Mouse (Mus musculus): ENCODE measurements around the gene Tnrc18. TPM values are rescaled to one million over a fixed set of nuclear protein-coding genes. Genes with fewer than 3 reads are reported as not detected.

Gene Tnrc18
- polyA plus RNA-seq, 1 experiment from 2014 or later: 28.1 TPM

DNA sequence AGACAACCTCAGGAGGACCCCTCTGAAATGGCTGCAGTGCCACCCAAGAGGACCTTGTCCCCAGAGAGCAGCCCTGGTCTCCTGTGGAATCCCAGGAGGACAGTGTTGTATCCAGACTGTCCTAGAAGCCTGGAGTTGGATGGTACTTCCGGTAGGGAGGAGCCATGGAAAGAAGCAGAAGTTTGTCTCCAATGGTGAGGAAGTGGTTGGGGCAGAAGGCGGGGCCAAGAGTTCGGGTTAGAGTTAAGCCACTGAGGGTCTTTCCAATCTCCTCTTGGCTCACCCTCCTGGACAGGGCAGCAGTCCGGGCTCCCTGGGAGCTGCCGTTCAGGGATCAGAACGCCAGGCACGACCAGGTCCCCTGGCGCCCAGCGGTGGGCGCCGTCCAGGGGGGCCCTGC lies 53.2 kb downstream of the Tnrc18 start:
- Histone ChIP-seq H3K9me3 (replicated peaks) (no peaks in the 10 kb centered on the region), H3K9ac (no peak overlapping the region), H3K4me3 (replicated peaks) (no peak overlapping the region), H3K27ac (no peak overlapping the region), H3K36me3 (peaks cover 91% of the 10 kb centered on the region), H3K27me3 (no peaks in the 10 kb centered on the region), H3K4me2 (no peak overlapping the region), H3K4me1 (peaks cover 11% of the 10 kb centered on the region)
- no peak for ATAC-seq (replicated peaks; ENCODE audit: low FRiP score)
- 62% methylated on average over 11 of the region's 11 CpGs for WGBS

DNA sequence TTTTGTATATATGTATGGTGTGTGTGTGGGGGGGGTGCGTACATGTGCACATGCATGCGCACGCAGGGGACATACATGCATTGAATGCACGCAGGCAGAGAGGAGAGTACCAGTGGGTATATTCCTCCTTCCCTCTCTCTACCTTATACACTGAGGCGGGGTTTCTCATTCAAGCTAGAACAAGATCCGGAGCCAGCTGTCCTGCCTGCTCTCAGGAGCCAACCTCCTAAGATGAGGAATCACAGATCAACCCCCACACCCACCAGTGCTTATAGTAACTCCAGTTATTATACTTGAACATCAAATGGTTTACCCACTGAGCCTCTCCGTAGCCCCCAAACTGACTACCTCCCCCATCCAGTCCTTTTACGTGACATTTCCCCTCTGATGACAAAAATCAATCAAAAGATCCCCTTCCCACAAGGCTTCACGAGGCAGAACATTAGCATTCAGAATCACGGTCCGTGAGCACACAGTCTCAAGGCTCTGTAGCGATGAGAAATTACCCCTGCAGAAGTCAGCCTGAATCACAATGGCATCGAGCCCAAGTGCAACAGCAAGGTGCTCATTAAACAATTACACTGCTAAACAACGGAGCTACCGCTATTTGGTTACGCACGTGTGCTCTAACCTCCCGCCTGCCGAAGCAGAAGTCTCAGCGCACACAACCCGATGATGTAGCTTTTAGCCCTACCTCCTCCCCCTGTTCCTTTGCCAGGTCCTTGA lies 55.2 kb downstream of the Tnrc18 start:
- H3K4me3 ChIP-seq (replicated peaks): no peak overlapping the region
- 85% methylated on average over 21 of the region's 21 CpGs for WGBS
- peaks cover 100% of the 10 kb centered on the region for H3K36me3 ChIP-seq
- no peak overlapping the region for H3K9ac ChIP-seq
- ATAC-seq (replicated peaks; ENCODE audit: low FRiP score): no peak
- H3K9me3 ChIP-seq (replicated peaks): no peaks in the 10 kb centered on the region
- H3K4me2 ChIP-seq: no peak overlapping the region
- no peaks in the 10 kb centered on the region for H3K27me3 ChIP-seq
- H3K27ac ChIP-seq: no peak overlapping the region
- H3K4me1 ChIP-seq: no peaks in the 10 kb centered on the region

DNA sequence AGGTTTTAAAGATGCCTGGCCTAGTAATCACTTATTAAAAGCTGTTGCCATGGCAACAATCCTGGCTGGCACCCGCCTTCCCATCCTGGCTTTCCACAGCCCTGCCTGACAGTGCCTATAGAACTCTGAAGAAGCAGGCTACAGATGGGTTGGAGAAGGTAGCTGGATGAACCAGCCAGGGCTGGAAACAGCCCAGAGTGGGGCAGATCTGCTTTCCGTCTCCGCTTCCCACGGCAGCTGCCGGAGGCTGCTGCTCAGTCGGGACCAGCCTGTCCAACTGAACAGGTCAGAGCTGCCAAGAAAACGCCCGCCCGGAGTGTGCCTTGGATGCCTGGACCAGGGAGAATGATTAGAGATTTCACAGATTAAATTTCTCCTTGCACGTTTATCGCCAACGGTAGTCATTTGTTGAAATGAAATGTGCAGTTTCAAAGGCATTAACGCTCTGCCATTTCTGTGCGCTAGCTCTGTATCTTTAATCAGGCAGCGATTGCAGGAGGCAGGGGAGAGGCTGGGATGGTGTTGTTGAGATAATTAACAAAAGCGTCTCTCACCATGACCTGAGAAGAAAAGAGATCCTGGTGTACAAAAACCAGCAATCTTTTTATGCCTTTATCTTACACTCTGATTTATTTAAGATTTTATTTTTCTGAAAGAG lies 56.0 kb downstream of the Tnrc18 start:
- 89% methylated on average over 16 of the region's 16 CpGs for WGBS
- no peak; the same call in 1 of the 2 replicates for ATAC-seq (replicated peaks; ENCODE audit: low FRiP score)
- H3K9me3 ChIP-seq (replicated peaks): no peaks in the 10 kb centered on the region
- H3K27me3 ChIP-seq: no peaks in the 10 kb centered on the region
- no peak overlapping the region for H3K9ac ChIP-seq
- no peak overlapping the region for H3K4me2 ChIP-seq
- H3K4me1 ChIP-seq: no peaks in the 10 kb centered on the region
- H3K27ac ChIP-seq: 0 out of 2 replicates have a peak overlapping the region, but pooled peaks have one; percentile 13
- no peak overlapping the region for H3K4me3 ChIP-seq (replicated peaks)
- H3K36me3 ChIP-seq: peaks cover 100% of the 10 kb centered on the region

DNA sequence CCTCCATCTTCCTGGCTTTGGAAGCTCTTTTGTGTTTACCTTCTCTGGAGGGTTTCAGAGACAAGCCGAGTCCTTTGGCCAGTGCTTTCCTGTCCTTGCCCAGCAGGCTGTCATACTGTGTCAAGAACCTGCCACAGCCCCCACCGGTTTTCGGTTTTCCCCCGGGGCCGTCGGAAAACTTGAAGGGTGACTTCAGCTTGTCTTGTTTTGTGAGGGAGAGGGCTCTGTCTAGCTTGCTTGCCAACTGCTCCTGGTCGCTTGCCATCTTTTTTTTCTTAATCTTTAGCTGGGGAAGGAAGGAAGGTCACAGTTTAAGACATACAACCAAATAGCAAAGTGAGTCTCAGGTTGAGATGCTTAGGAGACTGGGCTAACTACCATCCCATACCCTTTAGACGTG lies 57.7 kb downstream of the Tnrc18 start:
- Histone ChIP-seq H3K27me3 (no peaks in the 10 kb centered on the region), H3K27ac (no peak overlapping the region), H3K4me1 (peaks cover 14% of the 10 kb centered on the region), H3K36me3 (peaks cover 99% of the 10 kb centered on the region), H3K4me3 (replicated peaks) (no peak overlapping the region), H3K9me3 (replicated peaks) (no peaks in the 10 kb centered on the region), H3K4me2 (no peak overlapping the region), H3K9ac (no peak overlapping the region)
- 93% methylated on average over 8 of the region's 8 CpGs for whole genome bisulfite sequencing
- ATAC-seq (replicated peaks; ENCODE audit: low FRiP score): no peak

DNA sequence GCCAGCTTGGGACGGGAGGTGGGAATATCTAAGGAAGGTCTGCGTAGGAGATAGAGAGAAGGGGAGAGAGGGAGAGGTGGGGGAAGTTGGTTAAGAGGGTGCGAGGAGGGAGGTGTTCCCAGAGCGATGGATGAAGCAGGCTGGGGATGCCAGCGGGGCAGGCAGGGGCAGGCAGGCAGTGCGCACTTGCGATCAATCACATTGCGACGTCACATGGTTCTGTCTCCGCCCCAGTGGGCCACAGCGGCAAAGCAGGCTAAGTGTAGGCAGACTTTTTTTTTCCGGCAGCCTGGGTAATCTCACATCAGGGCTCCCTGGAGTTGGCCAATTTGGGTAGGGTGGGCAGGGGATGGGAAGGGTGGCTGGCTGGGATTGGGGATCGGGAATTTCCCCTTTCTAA lies 65.2 kb downstream of the Tnrc18 start:
- Histone ChIP-seq H3K4me3 (replicated peaks) (no peak overlapping the region), H3K27me3 (no peaks in the 10 kb centered on the region), H3K4me2 (no peak overlapping the region), H3K4me1 (peaks cover 30% of the 10 kb centered on the region), H3K9me3 (replicated peaks) (no peaks in the 10 kb centered on the region), H3K36me3 (peaks cover 93% of the 10 kb centered on the region), H3K27ac (0 out of 2 replicates have a peak overlapping the region, but pooled peaks have one; percentile 34), H3K9ac (no peak overlapping the region)
- no peak for ATAC-seq (replicated peaks; ENCODE audit: low FRiP score)
- 61% methylated on average over 13 of the region's 13 CpGs for WGBS

DNA sequence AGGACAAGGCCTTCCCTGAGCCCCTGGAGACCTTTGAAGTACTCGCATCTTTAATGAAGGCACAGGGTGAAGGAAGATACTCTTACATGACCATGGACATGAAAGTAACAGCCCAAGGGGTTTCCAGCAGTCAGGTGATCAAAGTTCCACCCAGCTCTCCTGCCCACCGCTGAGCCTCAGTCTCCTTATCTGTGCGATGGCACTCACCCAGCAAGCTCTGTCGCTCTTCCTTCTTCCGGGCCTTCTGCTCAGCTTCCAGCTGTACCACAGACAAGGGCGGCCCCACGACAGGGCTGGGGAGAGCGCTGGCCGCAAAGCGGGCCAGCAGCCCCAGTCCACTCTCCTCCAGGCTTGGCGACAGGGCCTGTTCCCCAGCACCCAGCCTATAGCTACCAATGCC lies 67.3 kb downstream of the Tnrc18 start:
- peaks cover 90% of the 10 kb centered on the region for H3K36me3 ChIP-seq

DNA sequence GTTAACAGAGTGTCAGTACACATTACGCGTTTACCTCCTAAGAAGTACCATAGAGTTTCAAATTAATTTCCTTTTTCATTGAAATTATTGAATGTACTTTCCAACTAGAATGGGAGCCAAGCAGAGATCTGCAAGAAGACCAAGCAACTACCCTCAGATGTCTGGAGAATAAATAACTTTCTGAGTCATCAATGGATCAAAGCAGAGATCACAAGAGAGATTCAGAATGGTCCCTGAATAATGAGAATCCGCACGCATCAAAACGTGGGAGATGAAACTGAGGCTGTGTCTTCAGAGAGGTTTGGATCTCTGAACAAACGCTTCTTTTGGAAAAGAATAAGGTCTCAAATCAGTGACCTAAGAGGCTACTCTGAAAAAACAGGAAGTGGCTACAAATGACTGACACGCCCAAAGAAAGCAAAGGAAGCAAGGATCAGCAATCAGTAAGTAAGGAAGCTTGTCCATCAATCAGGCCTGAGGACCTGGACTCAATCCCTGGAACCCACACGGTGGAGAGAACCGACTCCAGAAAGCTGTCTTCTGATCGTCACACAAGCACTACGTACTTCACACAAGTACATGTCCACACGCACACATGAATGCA lies 70.3 kb downstream of the Tnrc18 start:
- ATAC-seq (replicated peaks; ENCODE audit: low FRiP score): no peak
- WGBS: 75% methylated on average over 12 of the region's 12 CpGs
- no peaks in the 10 kb centered on the region for H3K9me3 ChIP-seq (replicated peaks)
- H3K4me3 ChIP-seq (replicated peaks): no peak overlapping the region
- H3K4me1 ChIP-seq: no peaks in the 10 kb centered on the region
- no peak overlapping the region for H3K9ac ChIP-seq
- H3K27me3 ChIP-seq: no peaks in the 10 kb centered on the region
- no peak overlapping the region for H3K27ac ChIP-seq
- peaks cover 96% of the 10 kb centered on the region for H3K36me3 ChIP-seq
- H3K4me2 ChIP-seq: no peak overlapping the region

More for the DNA sequence above, 67.3 kb downstream of the Tnrc18 start:
- H3K27ac ChIP-seq: no peak overlapping the region
- no peak overlapping the region for H3K4me3 ChIP-seq (replicated peaks)
- H3K4me2 ChIP-seq: no peak overlapping the region
- H3K27me3 ChIP-seq: no peaks in the 10 kb centered on the region
- peaks cover 19% of the 10 kb centered on the region for H3K4me1 ChIP-seq
- no peak for ATAC-seq (replicated peaks; ENCODE audit: low FRiP score)
- H3K9me3 ChIP-seq (replicated peaks): no peaks in the 10 kb centered on the region
- 89% methylated on average over 11 of the region's 11 CpGs for WGBS
- no peak overlapping the region for H3K9ac ChIP-seq

DNA sequence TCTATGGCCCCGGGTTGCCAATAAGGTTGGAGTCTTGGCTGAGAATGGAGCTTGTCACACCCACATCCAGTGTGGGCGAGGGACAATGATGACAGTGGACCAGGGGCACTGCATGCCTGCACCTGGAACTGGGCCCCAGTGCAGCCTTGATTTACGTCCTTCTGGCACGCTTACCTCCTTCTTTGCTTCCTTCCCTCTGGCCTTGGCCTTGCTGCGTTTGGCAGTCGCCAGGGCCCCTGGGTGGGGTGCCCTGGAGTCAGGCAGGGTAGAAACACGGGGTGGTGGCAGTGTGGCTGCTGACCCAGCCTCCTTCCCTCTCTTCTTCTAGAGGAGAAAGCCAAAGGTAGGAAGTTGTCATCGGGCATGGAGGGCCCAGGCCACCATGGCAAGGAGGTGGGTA lies 77.5 kb downstream of the Tnrc18 start:
- Histone ChIP-seq H3K36me3 (peaks cover 99% of the 10 kb centered on the region), H3K4me3 (replicated peaks) (no peak overlapping the region), H3K27ac (no peak overlapping the region), H3K9ac (no peak overlapping the region), H3K9me3 (replicated peaks) (no peaks in the 10 kb centered on the region), H3K4me2 (no peak overlapping the region), H3K4me1 (no peaks in the 10 kb centered on the region), H3K27me3 (no peaks in the 10 kb centered on the region)
- 64% methylated on average over 8 of the region's 8 CpGs for WGBS
- no peak for ATAC-seq (replicated peaks; ENCODE audit: low FRiP score)

DNA sequence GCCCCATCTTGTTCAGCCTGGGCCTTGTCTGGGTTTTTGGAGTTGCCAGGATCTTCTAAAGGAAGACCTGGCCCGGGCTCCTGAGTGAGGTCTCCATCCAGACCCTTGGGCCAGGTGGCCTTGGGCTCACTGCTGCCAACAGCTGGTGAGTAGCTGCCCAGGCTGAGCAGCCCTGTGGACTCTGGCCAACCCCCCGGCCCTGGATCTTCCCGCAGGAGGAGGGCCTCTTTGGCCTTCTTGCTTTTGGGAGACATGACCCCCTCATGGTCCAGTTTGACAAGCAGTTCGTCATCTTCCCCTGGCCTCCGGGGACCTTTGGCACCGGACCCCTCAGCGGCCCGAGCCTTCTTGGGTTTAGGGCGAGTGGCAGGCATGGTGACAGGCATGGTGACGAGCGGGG lies 85.5 kb downstream of the Tnrc18 start:
- H3K27me3 ChIP-seq: no peaks in the 10 kb centered on the region
- peaks cover 100% of the 10 kb centered on the region for H3K36me3 ChIP-seq
- 82% methylated on average over 11 of the region's 11 CpGs for WGBS
- no peaks in the 10 kb centered on the region for H3K9me3 ChIP-seq (replicated peaks)
- no peak overlapping the region for H3K4me3 ChIP-seq (replicated peaks)
- H3K9ac ChIP-seq: no peak overlapping the region
- no peak overlapping the region for H3K4me2 ChIP-seq
- ATAC-seq (replicated peaks; ENCODE audit: low FRiP score): no peak
- no peak overlapping the region for H3K27ac ChIP-seq
- H3K4me1 ChIP-seq: no peaks in the 10 kb centered on the region

DNA sequence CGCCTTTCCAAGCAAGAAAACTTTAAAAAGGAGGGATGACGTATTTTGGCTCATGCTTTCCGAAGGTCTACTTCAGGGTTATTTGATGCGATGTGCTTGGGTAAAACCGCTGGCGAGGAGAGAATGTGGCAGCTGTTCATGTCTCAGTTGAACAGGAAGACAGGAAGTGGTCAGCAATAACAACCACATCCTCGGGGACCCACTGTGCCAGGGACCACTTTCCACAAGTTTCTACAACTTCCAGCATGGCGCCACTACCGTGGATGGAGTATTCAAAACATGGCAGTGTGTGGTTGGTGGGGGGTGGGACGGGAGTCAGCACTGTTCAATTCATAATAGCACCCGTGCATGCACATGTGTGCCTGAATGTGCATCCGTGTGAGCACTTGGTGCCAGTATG lies 87.2 kb downstream of the Tnrc18 start:
- no peak overlapping the region for H3K27ac ChIP-seq
- WGBS: 93% methylated on average over 12 of the region's 12 CpGs
- H3K36me3 ChIP-seq: peaks cover 100% of the 10 kb centered on the region
- ATAC-seq (replicated peaks; ENCODE audit: low FRiP score): no peak
- no peaks in the 10 kb centered on the region for H3K27me3 ChIP-seq
- H3K9ac ChIP-seq: no peak overlapping the region
- H3K9me3 ChIP-seq (replicated peaks): no peaks in the 10 kb centered on the region
- no peaks in the 10 kb centered on the region for H3K4me1 ChIP-seq
- no peak overlapping the region for H3K4me3 ChIP-seq (replicated peaks)
- no peak overlapping the region for H3K4me2 ChIP-seq

DNA sequence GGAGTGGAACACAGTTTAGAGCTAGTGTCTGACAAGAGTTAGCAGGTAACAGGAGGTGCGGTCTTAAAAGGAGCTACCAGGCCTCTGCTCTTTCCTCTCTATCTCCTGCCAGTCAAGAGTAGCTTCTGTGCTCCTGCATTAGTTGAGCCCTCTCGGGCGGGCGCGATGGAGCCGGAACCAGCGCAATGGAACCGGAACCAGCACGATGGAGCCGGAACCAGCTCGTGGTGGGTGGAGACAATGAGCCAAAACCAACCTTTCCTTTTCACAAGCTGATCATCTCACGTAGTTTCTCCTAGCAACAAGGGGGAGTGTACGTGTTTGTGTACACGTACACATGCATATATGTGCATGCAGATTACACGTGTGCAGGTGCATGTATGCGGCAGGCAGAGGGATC lies 89.2 kb downstream of the Tnrc18 start:
- no peak overlapping the region for H3K4me2 ChIP-seq
- peaks cover 86% of the 10 kb centered on the region for H3K36me3 ChIP-seq
- peaks cover 4% of the 10 kb centered on the region for H3K4me1 ChIP-seq
- H3K9me3 ChIP-seq (replicated peaks): no peaks in the 10 kb centered on the region
- no peak for ATAC-seq (replicated peaks; ENCODE audit: low FRiP score)
- H3K4me3 ChIP-seq (replicated peaks): no peak overlapping the region
- H3K27ac ChIP-seq: no peak overlapping the region
- no peaks in the 10 kb centered on the region for H3K27me3 ChIP-seq
- H3K9ac ChIP-seq: no peak overlapping the region
- 96% methylated on average over 16 of the region's 16 CpGs for WGBS

DNA sequence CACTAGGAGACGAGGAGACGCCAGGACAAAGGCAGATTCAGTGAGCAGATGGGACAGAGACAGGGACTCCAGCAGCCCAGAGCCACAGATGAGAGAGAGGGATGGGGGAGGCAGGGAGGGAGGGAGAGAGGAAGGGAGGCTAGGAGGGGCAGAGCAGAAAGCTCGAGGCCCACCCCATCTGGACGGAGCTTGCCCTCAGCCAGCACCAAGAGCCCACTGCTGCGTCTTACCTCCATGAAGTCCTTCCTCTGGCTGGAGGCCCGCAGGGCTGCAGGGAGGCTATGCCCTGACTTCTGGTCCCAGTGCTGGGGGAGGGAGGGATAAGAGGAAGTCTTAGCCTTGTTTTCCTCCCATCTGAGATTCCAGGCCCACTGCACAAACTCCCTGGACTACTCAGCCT lies 90.7 kb downstream of the Tnrc18 start:
- Histone ChIP-seq H3K4me1 (peaks cover 4% of the 10 kb centered on the region), H3K9ac (no peak overlapping the region), H3K36me3 (peaks cover 71% of the 10 kb centered on the region), H3K4me2 (no peak overlapping the region), H3K27me3 (no peaks in the 10 kb centered on the region), H3K27ac (no peak overlapping the region), H3K9me3 (replicated peaks) (no peaks in the 10 kb centered on the region), H3K4me3 (replicated peaks) (no peak overlapping the region)
- 84% methylated on average over 6 of the region's 6 CpGs for whole genome bisulfite sequencing
- no peak for ATAC-seq (replicated peaks; ENCODE audit: low FRiP score)
